In the genomic region with DNA sequence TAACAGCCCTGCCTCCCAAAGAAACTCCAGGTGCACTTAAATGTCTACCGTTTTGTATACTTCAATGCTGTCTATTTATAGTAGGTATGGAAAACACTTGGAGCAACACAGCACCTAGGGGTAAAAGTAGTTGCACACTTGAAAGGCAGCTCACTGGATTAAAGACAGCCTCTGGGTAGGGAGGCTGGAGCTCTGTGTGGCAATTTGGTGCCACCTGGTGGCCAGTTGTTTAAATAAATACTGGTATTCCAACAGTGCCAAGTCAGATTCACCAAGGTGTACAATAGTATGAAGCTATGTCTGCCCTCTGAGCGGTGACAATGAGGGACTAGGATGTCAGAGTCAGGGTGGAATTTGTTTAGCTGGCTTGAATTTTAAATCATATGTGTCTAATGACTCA, we compare ENCODE assay signal across 9 mouse cellular contexts. TPM values are rescaled to one million over a fixed set of nuclear protein-coding genes. Genes with fewer than 3 reads are reported as not detected.
A peak's percentile ranks its signal among the peaks of the same experiment; 100 is the strongest.
DNase-seq lines count a peak whose midpoint lies in the region.
"Had no signal": no experiment of that assay in that cellular context is flagged by ENCODE, and none has a peak within 500 bp of the region (broad histone marks: within the 10 kb centered on the region; RNA-seq: fewer than 3 reads in every experiment).

No protein-coding gene starts in this region.

- no peaks in the 10 kb centered on the region for H3K27me3 ChIP-seq in limb, embryonic 10.5 days (ENCODE audit: low read depth, poor library complexity, severe bottlenecking)
- H3K27me3 ChIP-seq: stomach, embryonic 15.5 days had no signal

- H3K36me3 ChIP-seq in limb, embryonic 10.5 days: no peaks in the 10 kb centered on the region
- H3K36me3 ChIP-seq: stomach, embryonic 15.5 days had no signal

- H3K9me3 ChIP-seq in limb, embryonic 10.5 days (replicated peaks): no peaks in the 10 kb centered on the region
- H3K9me3 ChIP-seq: stomach, embryonic 15.5 days had no signal

- H3K27ac ChIP-seq in limb, embryonic 10.5 days: no peak overlapping the region
- H3K27ac ChIP-seq: stomach, embryonic 15.5 days had no signal

- H3K4me1 ChIP-seq in limb, embryonic 10.5 days: peaks cover 14% of the 10 kb centered on the region

- WGBS in limb, embryonic 10.5 days: 28% methylated on average over 2 of the region's 2 CpGs

- H3K4me3 ChIP-seq in limb, embryonic 10.5 days: no peak overlapping the region
- H3K4me3 ChIP-seq: stomach, embryonic 15.5 days had no signal

- DNase-seq in 3134 (ENCODE audit: extremely low read depth, insufficient read length, low spot score): peak; percentile 31
- DNase-seq in adrenal gland, adult (ENCODE audit: inconsistent age in 2 of 2, low spot score in 1 of 2): peak; percentile 64 to 93
- peak; percentile 89 for DNase-seq in embryo, embryonic 10 days (ENCODE audit: low spot score)
- DNase-seq in gastrocnemius, postnatal 25 days: peak; percentile 59
- peak; percentile 80 for DNase-seq in kidney, adult 18-20 months
- DNase-seq in limb, embryonic 10.5 days (ENCODE audit: low spot score): peak; percentile 81
- peak; percentile 83 for DNase-seq in naive thymus-derived CD4-positive, alpha-beta T cell, adult 2 months (ENCODE audit: low read depth)
- peak; percentile 60 to 86 for DNase-seq in spleen, postnatal 4 days (ENCODE audit: low spot score in 2 of 2)

RNA-seq across cellular contexts. Expression of a gene that starts 22.2 kb away (rescaled TPM):
- 1 to 10 TPM; 2.3 to 2.5 TPM for total RNA-seq in gastrocnemius, postnatal 25 days (2021)
- polyA plus RNA-seq in limb, embryonic 10.5 days (2016; fragmentation: Nextera tagmentation; extraction: Ambion mirVana): 2.4 and 3.8 TPM in 2 replicates

Comparison
In these comparisons a context has a peak if more than half of its experiments do, and no peak if none do; other contexts are left out.
1. DNase-seq: peak in every context shown above with its lines; median percentile 89 in embryo, embryonic 10 days; 83 in naive thymus-derived CD4-positive, alpha-beta T cell, adult 2 months; 81 in limb, embryonic 10.5 days; 80 in kidney, adult 18-20 months; 78 in adrenal gland, adult; 73 in spleen, postnatal 4 days; 59 in gastrocnemius, postnatal 25 days; 31 in 3134.